Mouse (Mus musculus) CD4-positive, CD25-positive, alpha-beta regulatory T cell, adult 2 months (primary cell): ENCODE results near the gene Acbd4.

Source experiments
- DNase-seq: peaks from one replicate; pipeline ENCODE4 v3.0.0-alpha.2; 2012; ENCODE audit warnings: low read depth, low spot score

The Acbd4 gene

DNA sequence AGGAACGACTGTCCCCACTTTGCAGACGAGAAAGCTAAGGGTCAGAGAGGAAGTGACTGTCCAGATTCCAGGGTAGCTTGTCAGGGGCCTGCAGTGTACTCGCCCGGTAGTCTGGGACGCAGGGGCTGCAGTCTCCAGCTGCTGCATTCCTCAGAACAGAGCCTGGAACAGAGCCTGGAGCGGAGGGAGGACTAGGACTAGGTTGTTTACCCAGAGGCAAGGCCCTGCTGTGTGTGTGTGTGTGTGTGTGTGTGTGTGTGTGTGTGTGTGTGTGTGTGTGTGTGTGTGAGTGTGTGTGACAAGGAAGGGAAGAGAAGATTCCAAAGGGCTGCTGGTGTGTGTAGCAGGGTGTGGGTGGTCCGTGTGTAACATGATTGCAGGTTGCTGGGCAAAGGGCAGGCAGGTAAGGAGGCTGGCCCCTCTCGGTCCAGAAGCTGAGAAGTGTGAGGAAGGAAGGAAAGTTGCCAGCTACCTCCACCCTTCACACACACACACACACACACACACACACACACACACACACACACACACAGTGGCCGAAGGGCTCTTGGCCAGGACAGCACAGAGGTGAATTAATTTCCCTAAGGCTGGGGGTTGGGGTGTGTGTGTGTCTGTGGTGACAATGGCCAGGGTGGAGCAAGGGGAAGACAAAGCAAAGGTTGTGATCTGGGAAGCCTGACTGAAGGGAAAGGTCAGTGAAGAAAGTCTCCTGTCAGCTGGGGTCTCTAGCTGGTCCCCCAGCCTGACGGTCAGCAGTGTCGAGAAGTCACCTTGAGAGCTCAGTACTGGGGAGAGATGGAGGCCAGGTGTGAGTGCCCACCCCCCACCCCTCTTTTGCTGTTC, 39.8 kb downstream of the Acbd4 start:
- DNase-seq, result no peak

GRCm38 (mm10) chr11:103141944-103142255, 40.4 kb downstream of the Acbd4 start:
- DNase-seq, result no peak

DNA sequence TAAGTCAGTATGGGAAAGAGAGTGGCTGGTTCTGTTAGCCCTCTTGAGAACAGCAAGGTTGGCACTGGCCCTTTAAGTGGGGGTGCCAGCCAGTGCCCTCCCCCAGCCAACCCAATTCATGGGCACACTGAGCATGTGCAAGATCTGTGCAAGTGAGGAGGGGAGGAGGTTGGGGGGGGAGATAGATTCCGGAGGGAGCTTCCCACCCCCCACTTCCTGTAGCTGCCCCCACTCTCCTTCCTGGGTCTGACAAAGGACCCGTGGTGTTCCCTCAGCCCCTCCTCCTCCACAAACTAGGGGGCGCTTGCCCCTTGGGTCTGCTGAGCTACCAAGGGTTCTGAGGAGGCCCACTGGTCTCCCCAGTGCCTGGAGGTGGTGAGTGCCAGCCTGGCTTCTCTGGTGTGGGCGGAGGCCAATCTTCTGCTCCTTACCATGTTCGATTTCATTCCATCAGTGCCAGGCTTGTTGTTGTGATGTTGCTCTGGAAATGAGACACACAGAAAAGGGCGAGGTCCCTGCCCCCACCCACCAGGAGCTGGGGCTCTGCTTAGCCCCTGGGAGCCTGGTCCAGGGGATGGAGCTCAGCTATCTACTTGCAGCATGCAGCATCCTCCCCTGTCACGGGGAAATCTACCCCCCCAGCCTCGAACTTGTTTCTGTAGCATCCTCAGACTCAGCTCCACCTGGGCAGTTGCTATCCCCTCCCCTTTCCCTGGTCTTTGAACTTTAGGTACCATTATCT, 41.1 kb downstream of the Acbd4 start:
- DNase-seq, result peak; percentile 88

DNA sequence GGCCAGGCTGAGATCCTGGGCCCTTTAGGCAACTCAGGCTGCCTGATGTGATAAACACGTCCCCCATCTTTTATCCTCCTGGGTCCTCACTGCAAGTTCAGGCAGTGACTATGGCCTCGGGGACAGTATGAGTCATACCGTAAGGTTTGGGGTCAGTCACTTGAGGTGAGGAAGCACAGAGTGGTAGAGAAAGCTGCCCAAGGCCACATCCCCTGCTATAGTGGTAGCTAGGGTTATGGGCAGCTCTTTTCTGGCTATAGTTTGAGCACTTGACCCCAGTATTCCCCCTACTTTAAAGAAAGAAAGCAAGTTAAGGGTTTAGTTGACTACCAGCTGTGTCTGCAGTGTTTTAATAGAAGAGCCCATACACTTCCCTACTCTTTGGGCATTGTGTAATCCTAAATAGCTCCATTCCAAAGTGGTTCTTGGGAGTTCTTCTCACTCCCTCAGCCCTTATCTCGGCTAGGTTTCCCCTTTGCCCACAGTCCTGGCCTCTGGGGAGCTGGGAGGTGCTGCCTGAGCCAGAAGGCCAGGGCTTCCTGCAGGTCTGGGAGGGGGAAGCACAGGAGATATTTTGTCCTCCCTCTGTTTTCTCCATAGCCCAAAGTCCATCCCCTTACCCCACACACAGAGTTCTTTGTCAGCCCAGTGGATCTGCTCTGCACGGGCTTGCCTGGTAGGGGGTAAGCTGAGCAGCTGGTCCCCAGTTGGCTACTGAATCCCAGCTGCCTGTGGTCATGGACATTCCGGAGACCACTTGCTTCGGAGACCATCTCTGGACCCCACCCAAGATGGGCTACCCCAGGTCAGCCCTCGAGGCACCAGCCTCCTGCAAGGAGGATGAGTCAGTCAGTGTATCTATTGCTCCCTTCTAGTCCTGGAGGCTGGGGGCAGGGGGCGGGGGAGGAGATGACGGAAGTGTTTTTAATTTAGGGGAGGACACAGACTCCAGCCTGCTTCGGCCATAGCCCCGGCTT, 43.1 kb downstream of the Acbd4 start:
- DNase-seq, result no peak

GRCm38 (mm10) chr11:103146386-103146785, 44.9 kb downstream of the Acbd4 start:
- no peak for DNase-seq

GRCm38 (mm10) chr11:103147766-103148165, 46.3 kb downstream of the Acbd4 start:
- no peak for DNase-seq

DNA sequence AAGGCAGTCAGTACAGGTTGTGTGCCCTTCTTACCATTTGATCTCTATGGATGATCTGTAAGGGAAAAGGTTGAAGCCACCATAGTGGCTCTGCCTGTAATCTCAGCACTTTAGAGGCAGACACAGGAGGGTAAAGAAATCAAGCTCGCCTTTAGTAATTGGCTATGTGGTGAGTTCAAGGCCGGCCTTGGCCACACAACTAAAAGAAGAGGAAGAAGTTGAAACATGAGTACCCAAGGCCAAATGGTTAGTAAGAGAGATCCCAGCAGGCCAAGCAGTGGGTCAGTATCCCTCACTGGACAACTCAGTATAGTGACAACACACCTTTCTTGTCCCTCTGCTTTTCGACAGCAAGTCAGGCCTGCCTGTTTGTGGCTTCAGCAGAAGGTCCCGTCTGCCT, 48.3 kb downstream of the Acbd4 start:
- DNase-seq, result no peak

DNA sequence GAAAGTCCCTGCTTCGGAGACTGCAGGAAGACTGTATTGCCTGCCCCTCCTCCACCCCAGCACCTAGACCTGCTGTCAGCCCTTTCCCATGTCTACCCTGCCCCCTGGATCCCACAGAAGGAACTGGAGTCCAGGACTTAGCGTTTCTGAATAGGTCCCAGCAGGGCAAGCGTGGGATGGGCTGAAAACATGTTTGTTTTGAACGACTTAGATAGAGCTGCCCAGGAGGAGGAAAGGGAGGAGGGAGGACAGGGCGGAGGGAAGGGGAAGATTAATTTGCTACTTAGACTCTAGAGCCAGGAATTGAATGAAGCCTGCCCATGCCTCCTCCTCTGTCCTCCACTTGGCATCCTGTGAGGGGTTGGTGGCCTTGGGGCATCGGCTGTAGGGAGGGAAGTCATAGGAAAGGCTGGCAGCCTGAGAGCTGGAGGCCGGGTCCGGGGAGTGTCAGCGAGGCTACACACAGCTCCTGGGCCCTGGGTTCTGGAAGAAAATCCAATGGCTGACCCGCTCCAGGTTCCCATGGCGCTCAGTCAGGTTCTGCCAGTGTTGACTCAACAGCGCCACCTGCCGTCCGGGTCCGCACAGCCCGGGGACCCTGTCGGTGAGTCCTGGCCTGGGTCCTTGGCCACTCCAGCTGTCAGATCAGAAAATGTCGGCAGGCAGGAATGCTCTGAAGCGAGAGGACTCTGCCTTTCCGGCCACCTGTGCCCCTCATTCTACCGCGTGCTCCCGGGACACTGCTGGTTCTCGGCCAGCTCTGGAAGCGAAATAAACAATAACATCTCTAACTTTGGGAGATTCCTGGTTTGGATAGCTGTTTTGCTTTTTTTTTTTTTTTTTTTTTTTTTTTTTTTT, 57.4 kb downstream of the Acbd4 start:
- DNase-seq, result peak; percentile 96

- DNase-seq, result no peak
Observed at GRCm38 (mm10) chr11:103160738-103161137, 59.3 kb downstream of the Acbd4 start.

GRCm38 (mm10) chr11:103161449-103161848, 60.0 kb downstream of the Acbd4 start:
- no peak for DNase-seq
